Comparison of ENCODE assay signal across 9 mouse cellular contexts in the genomic region with DNA sequence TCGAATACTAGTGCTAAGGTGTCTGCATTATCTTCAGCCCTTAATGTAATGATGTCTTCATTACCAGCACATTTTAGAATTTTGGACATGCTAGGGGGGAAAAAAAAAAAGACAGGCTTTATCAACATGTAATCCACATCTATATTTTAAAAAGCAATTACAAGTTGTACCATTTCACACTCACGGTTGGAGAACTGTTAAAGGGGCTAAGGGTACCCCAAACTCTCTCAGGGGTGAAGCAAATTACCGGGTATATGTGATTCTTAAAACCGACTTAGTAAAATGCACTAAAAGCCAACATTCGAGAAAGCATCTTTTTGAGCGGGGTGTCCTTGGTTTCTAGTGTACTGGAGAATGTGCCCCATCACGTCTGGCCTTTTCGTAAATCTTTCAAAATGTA. TPM values are rescaled to one million over a fixed set of nuclear protein-coding genes. Genes with fewer than 3 reads are reported as not detected.
DNase-seq lines count a peak whose midpoint lies in the region; ATAC-seq and TF ChIP-seq lines count a peak whose summit lies in the region.
"Had no signal": no experiment of that assay in that cellular context is flagged by ENCODE, and none has a peak within 500 bp of the region (broad histone marks: within the 10 kb centered on the region; RNA-seq: fewer than 3 reads in every experiment).

No protein-coding gene starts in this region.

- peaks cover 31% of the 10 kb centered on the region for H3K4me1 ChIP-seq in kidney, embryonic 15.5 days
- no peaks in the 10 kb centered on the region; the same call in 1 of the 2 replicates for H3K4me1 ChIP-seq in cortical plate, adult 2 months (ENCODE audit: control insufficient read depth, insufficient read depth, low read length)
- peaks cover 19% of the 10 kb centered on the region for H3K4me1 ChIP-seq in hindbrain, embryonic 16.5 days (ENCODE audit: control insufficient read depth, insufficient read depth, low read depth, low read length)
- H3K4me1 ChIP-seq in midbrain, embryonic 15.5 days = peaks cover 30% of the 10 kb centered on the region

- peak overlapping the region; percentile 67 for H3K9ac ChIP-seq in kidney, embryonic 15.5 days
- H3K9ac ChIP-seq in hindbrain, embryonic 16.5 days (ENCODE audit: low read depth, low read length) = peak overlapping the region; percentile 64
- peak overlapping the region; percentile 42 for H3K9ac ChIP-seq in midbrain, embryonic 15.5 days

- 10% methylated on average over 8 of the region's 8 CpGs for WGBS in kidney, embryonic 15.5 days
- WGBS in hindbrain, embryonic 16.5 days = 8% methylated on average over 8 of the region's 8 CpGs
- 9% methylated on average over 8 of the region's 8 CpGs for WGBS in midbrain, embryonic 15.5 days

- no peak for TF ChIP-seq CTCF in cortical plate, adult 2 months (IDR thresholded peaks at IDR 0.05; ENCODE audit: extremely low read depth, insufficient read depth, low read length)

- H3K36me3 ChIP-seq in kidney, embryonic 15.5 days = peaks cover 32% of the 10 kb centered on the region
- no peaks in the 10 kb centered on the region; the same call in 1 of the 2 replicates for H3K36me3 ChIP-seq in hindbrain, embryonic 16.5 days (ENCODE audit: control insufficient read depth, insufficient read depth, low read length)
- H3K36me3 ChIP-seq in midbrain, embryonic 15.5 days (replicated peaks) = no peaks in the 10 kb centered on the region; the same call in 1 of the 2 replicates

- H3K4me2 ChIP-seq in kidney, embryonic 15.5 days = peak overlapping the region; percentile 72
- peak overlapping the region; percentile 65 for H3K4me2 ChIP-seq in hindbrain, embryonic 16.5 days (ENCODE audit: low read length)
- H3K4me2 ChIP-seq in midbrain, embryonic 15.5 days = peak overlapping the region; percentile 73

- H3K27ac ChIP-seq in kidney, embryonic 15.5 days = peak overlapping the region; percentile 89
- no peak overlapping the region for H3K27ac ChIP-seq in cortical plate, adult 2 months (ENCODE audit: insufficient read depth, low read length)
- H3K27ac ChIP-seq in hindbrain, embryonic 16.5 days (ENCODE audit: low read depth, low read length) = no peak overlapping the region
- no peak overlapping the region for H3K27ac ChIP-seq in midbrain, embryonic 15.5 days

- ATAC-seq in kidney, embryonic 15.5 days (replicated peaks; ENCODE audit: low FRiP score) = no peak
- no peak for ATAC-seq in hindbrain, embryonic 16.5 days
- no peak for ATAC-seq in midbrain, embryonic 15.5 days (replicated peaks)

- DNase-seq in kidney, postnatal 25 days = no peak
- no peak for DNase-seq in cerebellum, adult 18-20 months
- DNase-seq in left cerebral cortex, adult 11 months (ENCODE audit: low spot score) = no peak
- no peak for DNase-seq in layer of hippocampus, adult 9-11 months

- no peak for TF ChIP-seq POLR2A in cortical plate, adult 2 months (IDR thresholded peaks at IDR 0.05; ENCODE audit: extremely low read depth, insufficient read depth, low read length)

- no peaks in the 10 kb centered on the region for H3K9me3 ChIP-seq in kidney, embryonic 15.5 days (replicated peaks)
- H3K9me3 ChIP-seq in hindbrain, embryonic 16.5 days (ENCODE audit: control insufficient read depth, low read length) = no peaks in the 10 kb centered on the region
- H3K9me3 ChIP-seq in midbrain, embryonic 15.5 days = no peaks in the 10 kb centered on the region

- H3K27me3 ChIP-seq in kidney, embryonic 15.5 days = no peaks in the 10 kb centered on the region
- H3K27me3 ChIP-seq in hindbrain, embryonic 16.5 days (replicated peaks; ENCODE audit: control insufficient read depth, insufficient read depth, low read length) = no peaks in the 10 kb centered on the region
- no peaks in the 10 kb centered on the region for H3K27me3 ChIP-seq in midbrain, embryonic 15.5 days (replicated peaks)
- H3K27me3 ChIP-seq: Patski had no signal

- H3K4me3 ChIP-seq in kidney, embryonic 15.5 days (replicated peaks) = peak overlapping the region; percentile 74
- H3K4me3 ChIP-seq in cortical plate, adult 2 months (ENCODE audit: insufficient read depth, low read length) = peak overlapping the region; percentile 66; the same call in 1 of the 2 replicates
- peak overlapping the region; percentile 62 for H3K4me3 ChIP-seq in hindbrain, embryonic 16.5 days (ENCODE audit: low read length)
- H3K4me3 ChIP-seq in midbrain, embryonic 15.5 days = peak overlapping the region; percentile 54

RNA-seq across cellular contexts. Expression of gene Pcna, which starts 1.2 kb away (rescaled TPM):
- polyA plus RNA-seq in kidney, embryonic 15.5 days (2015; fragmentation: Nextera tagmentation; extraction: Ambion mirVana) = 263 and 284 TPM in 2 replicates
- polyA plus RNA-seq in cortical plate, adult 2 months (2012; rRNA removed) = 64.2 and 66.3 TPM in 2 replicates
- 112 and 114 TPM in 2 replicates for polyA plus RNA-seq in hindbrain, embryonic 16.5 days (2015; fragmentation: Nextera tagmentation; extraction: Ambion mirVana)
- polyA plus RNA-seq in midbrain, embryonic 15.5 days (2015; fragmentation: Nextera tagmentation; extraction: Ambion mirVana) = 92.3 and 96.8 TPM in 2 replicates

RNA-seq across cellular contexts. Expression of gene Tmem230, which starts 4.3 kb away (rescaled TPM):
- 44.3 and 45.8 TPM in 2 replicates for polyA plus RNA-seq in kidney, embryonic 15.5 days (2015; fragmentation: Nextera tagmentation; extraction: Ambion mirVana)
- 56.5 and 58.8 TPM in 2 replicates for polyA plus RNA-seq in cortical plate, adult 2 months (2012; rRNA removed)
- 47.1 and 48.0 TPM in 2 replicates for polyA plus RNA-seq in hindbrain, embryonic 16.5 days (2015; fragmentation: Nextera tagmentation; extraction: Ambion mirVana)
- polyA plus RNA-seq in midbrain, embryonic 15.5 days (2015; fragmentation: Nextera tagmentation; extraction: Ambion mirVana) = 42.9 and 48.0 TPM in 2 replicates

RNA-seq across cellular contexts. Expression of gene Cds2, which starts 11.0 kb away (rescaled TPM):
- 19.8 and 30.2 TPM in 2 replicates for polyA plus RNA-seq in kidney, embryonic 15.5 days (2015; fragmentation: Nextera tagmentation; extraction: Ambion mirVana)
- polyA plus RNA-seq in cortical plate, adult 2 months (2012; rRNA removed) = 144 and 149 TPM in 2 replicates
- polyA plus RNA-seq in hindbrain, embryonic 16.5 days (2015; fragmentation: Nextera tagmentation; extraction: Ambion mirVana) = 46.2 and 46.3 TPM in 2 replicates
- polyA plus RNA-seq in midbrain, embryonic 15.5 days (2015; fragmentation: Nextera tagmentation; extraction: Ambion mirVana) = 41.7 and 41.8 TPM in 2 replicates
